Mouse (Mus musculus): ENCODE measurements around the gene Sult1b1. TPM values are rescaled to one million over a fixed set of nuclear protein-coding genes. Genes with fewer than 3 reads are reported as not detected.
A peak's percentile ranks its signal among the peaks of the same experiment; 100 is the strongest.
"Not testable (repeated sequence)": the region's sequence is repeated elsewhere in the genome, so short reads cannot be mapped to it uniquely, and the experiment has no call there.

Gene Sult1b1
- polyA plus RNA-seq, 1 experiment from 2014 or later, result 3.7 TPM

DNA sequence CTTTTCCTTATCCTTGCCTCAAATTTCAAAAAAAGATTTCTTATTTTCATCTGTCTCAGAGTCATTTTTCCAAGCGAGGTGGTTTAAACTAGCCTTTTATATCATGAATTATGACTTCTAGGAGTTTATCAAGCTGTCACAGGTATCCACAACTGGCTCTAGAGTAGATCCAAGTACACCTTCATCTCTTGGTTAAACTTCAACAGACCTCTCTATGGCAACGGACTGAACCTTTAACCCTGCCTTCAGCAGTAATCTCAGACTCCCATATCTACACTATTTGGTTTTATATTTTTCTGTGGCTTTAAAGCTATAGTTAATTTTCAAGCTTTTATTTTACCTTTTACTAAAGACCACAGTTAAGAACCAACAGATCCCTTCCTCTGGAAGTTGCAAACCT lies 5.7 kb downstream of the Sult1b1 start:
- 38% methylated on average over 2 of the region's 2 CpGs for WGBS (ENCODE audit: insufficient replicate concordance)
- TF ChIP-seq CTCF (IDR thresholded peaks at IDR 0.05; ENCODE audit: low read depth) (no peak), EP300 (IDR thresholded peaks at IDR 0.05; ENCODE audit: low read depth) (no peak)
- H3K27ac ChIP-seq (ENCODE audit: low read depth), result peak overlapping the region; percentile 57; the same call in 1 of the 2 replicates
- H3K9ac ChIP-seq (replicated peaks), result no peak overlapping the region
- no peaks in the 10 kb centered on the region for H3K27me3 ChIP-seq (ENCODE audit: insufficient read depth, low read length)
- H3K36me3 ChIP-seq (replicated peaks; ENCODE audit: insufficient read depth, low read length), result no peaks in the 10 kb centered on the region
- no peaks in the 10 kb centered on the region for H3K4me1 ChIP-seq (ENCODE audit: insufficient read depth)
- DNase-seq (no peak), ATAC-seq (peak; percentile 66)
- no peaks in the 10 kb centered on the region for H3K9me3 ChIP-seq (ENCODE audit: low read length)
- H3K4me3 ChIP-seq (ENCODE audit: low read depth, low read length), result no peak overlapping the region
- H3K4me2 ChIP-seq (ENCODE audit: low read depth, low read length), result no peak overlapping the region

DNA sequence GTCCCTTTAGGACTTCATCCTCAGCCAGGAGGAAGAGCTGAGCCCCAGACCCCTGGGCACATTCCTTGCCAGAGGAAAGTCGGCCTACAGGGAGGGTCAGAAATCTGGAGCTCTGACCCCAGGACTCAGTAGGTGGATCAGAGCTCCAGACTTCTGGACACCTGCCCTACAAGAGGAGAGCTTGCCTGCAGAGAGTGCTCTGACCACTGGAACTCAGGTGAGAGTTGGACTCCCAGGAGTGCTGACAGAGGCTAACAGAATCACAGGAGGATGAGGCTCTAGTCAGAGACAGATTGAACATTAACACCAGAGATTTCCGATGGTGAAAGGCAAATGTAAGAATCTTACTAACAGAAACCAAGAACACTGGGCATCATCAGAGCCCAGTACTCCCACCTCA lies 14.4 kb downstream of the Sult1b1 start:
- not testable (repeated sequence) for H3K27me3 ChIP-seq (ENCODE audit: insufficient read depth, low read length); H3K36me3 ChIP-seq (replicated peaks; ENCODE audit: insufficient read depth, low read length); H3K4me1 ChIP-seq (ENCODE audit: insufficient read depth); H3K4me2 ChIP-seq (ENCODE audit: low read depth, low read length); DNase-seq; H3K27ac ChIP-seq (ENCODE audit: low read depth); H3K9ac ChIP-seq (replicated peaks); H3K9me3 ChIP-seq (ENCODE audit: low read length); H3K4me3 ChIP-seq (ENCODE audit: low read depth, low read length); ATAC-seq
- WGBS (ENCODE audit: insufficient replicate concordance), result 80% methylated on average over 2 of the region's 2 CpGs

DNA sequence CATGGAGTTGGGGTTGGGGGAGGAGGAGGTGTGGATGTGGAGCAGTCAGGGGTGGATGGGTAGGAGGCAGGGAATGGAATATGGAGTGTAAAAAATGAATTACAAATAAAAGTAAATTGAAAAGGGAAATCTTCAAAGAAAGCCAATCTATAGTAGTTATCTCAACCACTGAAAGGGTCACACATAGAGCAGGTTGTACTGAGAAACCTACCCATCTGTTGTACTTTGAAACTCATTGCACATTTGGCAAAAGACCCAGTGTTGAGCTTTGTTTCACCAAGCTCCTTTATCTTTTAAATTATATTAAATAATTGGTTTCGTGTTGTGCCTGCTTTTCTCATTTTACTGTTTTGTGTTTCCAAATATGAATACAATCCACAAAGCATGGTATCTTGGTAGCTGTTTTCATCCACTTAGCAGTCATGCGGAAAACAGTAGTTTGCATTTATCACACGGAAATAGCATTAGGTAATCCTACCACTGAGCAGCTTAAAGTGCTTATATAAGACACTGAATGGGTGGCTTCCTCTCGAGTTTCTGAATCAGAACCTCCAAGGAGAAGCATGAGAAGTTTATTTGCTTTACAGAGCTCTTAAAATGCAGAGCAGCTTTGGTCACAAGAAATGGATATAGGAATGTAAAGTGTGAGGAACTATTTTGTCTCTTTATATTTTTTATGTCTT lies 32.1 kb downstream of the Sult1b1 start:
- DNase-seq (no peak), ATAC-seq (no peak)

DNA sequence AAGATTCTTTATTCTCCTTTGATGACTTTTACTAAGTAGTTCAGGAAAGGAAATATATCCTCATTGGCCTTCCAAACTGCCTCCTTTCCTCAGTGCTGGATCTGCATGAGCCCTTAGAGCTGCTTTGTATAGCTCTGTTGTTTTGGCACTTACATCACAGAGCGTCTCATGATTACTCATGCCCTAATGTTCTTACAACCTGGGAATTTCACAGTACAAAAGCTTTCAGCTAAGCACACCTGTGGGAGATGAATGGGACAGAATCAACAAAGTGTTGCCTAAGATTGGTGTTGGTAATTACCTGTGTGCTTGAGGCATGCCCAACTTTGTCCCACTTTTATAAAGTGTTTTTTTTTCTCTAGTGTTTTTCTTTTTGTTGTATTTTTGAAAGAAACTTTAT lies 35.3 kb downstream of the Sult1b1 start:
- DNase-seq (no peak), ATAC-seq (peak; percentile 35; the same call in 1 of the 2 replicates)
- Histone ChIP-seq H3K4me1 (ENCODE audit: insufficient read depth) (no peaks in the 10 kb centered on the region), H3K4me2 (ENCODE audit: low read depth, low read length) (no peak overlapping the region), H3K27ac (ENCODE audit: low read depth) (no peak overlapping the region), H3K27me3 (ENCODE audit: insufficient read depth, low read length) (no peaks in the 10 kb centered on the region), H3K4me3 (ENCODE audit: low read depth, low read length) (no peak overlapping the region), H3K36me3 (replicated peaks; ENCODE audit: insufficient read depth, low read length) (no peaks in the 10 kb centered on the region), H3K9ac (replicated peaks) (no peak overlapping the region), H3K9me3 (ENCODE audit: low read length) (no peaks in the 10 kb centered on the region)
- no peak; the same call in 1 of the 2 replicates for TF ChIP-seq EP300 (IDR thresholded peaks at IDR 0.05; ENCODE audit: low read depth)
- WGBS (ENCODE audit: insufficient replicate concordance), result 71% methylated on average over 1 of the region's 1 CpGs

More for the DNA sequence above, 32.1 kb downstream of the Sult1b1 start:
- H3K36me3 ChIP-seq (replicated peaks; ENCODE audit: insufficient read depth, low read length), result no peaks in the 10 kb centered on the region
- H3K4me3 ChIP-seq (ENCODE audit: low read depth, low read length), result no peak overlapping the region
- H3K4me1 ChIP-seq (ENCODE audit: insufficient read depth), result no peaks in the 10 kb centered on the region
- H3K27ac ChIP-seq (ENCODE audit: low read depth), result no peak overlapping the region
- TF ChIP-seq CTCF (IDR thresholded peaks at IDR 0.05; ENCODE audit: low read depth) (no peak), EP300 (IDR thresholded peaks at IDR 0.05; ENCODE audit: low read depth) (no peak)
- no peaks in the 10 kb centered on the region for H3K9me3 ChIP-seq (ENCODE audit: low read length)
- no peak overlapping the region for H3K9ac ChIP-seq (replicated peaks)
- WGBS (ENCODE audit: insufficient replicate concordance), result 67% methylated on average over 4 of the region's 4 CpGs
- no peak overlapping the region for H3K4me2 ChIP-seq (ENCODE audit: low read depth, low read length)
- no peaks in the 10 kb centered on the region for H3K27me3 ChIP-seq (ENCODE audit: insufficient read depth, low read length)

DNA sequence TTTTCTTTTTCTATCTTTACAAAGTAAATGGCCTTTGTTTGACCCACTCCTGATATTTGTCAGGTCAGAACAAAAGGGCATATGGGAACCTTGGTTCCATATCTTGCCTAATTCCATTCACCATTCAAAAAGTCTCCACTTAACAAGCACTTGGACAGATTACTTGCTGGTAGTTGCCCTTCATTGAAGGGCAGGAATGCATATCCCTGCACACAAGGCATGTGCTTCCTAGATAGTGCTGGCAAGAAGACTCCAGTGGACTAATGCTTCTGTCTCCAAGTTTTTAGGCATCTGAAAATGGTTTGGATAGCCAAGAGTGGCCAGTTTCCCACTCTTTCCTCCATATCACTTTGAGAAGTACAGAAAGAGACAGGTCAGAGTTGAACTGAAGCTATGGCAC lies 38.7 kb downstream of the Sult1b1 start:
- no peak overlapping the region for H3K27ac ChIP-seq (ENCODE audit: low read depth)
- DNase-seq (no peak), ATAC-seq (no peak)
- no peaks in the 10 kb centered on the region for H3K9me3 ChIP-seq (ENCODE audit: low read length)
- H3K4me1 ChIP-seq (ENCODE audit: insufficient read depth), result no peaks in the 10 kb centered on the region
- no peak overlapping the region for H3K9ac ChIP-seq (replicated peaks)
- no peak overlapping the region for H3K4me3 ChIP-seq (ENCODE audit: low read depth, low read length)
- TF ChIP-seq CTCF (IDR thresholded peaks at IDR 0.05; ENCODE audit: low read depth) (no peak), EP300 (IDR thresholded peaks at IDR 0.05; ENCODE audit: low read depth) (no peak)
- H3K4me2 ChIP-seq (ENCODE audit: low read depth, low read length), result no peak overlapping the region
- H3K36me3 ChIP-seq (replicated peaks; ENCODE audit: insufficient read depth, low read length), result no peaks in the 10 kb centered on the region
- H3K27me3 ChIP-seq (ENCODE audit: insufficient read depth, low read length), result no peaks in the 10 kb centered on the region

DNA sequence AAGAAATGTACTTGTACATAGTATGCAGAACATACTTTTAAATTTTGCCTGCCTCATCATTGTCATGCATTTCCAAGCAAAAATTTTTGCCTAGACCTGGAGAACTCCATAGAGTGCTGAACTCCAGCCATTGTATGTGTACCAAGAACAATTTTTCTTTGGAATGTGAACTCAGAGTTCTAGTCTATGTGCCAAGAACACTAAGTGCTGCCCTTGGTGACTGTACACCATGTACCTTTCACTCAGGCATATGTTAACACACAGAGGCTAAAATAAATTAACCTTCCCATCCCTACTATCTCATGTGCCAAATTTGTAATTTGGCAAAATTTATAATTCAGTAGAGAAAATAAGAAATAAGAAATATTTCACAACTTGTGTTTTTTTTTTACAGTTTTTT lies 39.1 kb downstream of the Sult1b1 start:
- peak; percentile 79 for ATAC-seq
- DNase-seq, result no peak
- H3K9me3 ChIP-seq (ENCODE audit: low read length), result no peaks in the 10 kb centered on the region
- no peaks in the 10 kb centered on the region for H3K4me1 ChIP-seq (ENCODE audit: insufficient read depth)
- no peak overlapping the region for H3K4me2 ChIP-seq (ENCODE audit: low read depth, low read length)
- H3K9ac ChIP-seq (replicated peaks), result no peak overlapping the region
- no peaks in the 10 kb centered on the region for H3K36me3 ChIP-seq (replicated peaks; ENCODE audit: insufficient read depth, low read length)
- H3K27ac ChIP-seq (ENCODE audit: low read depth), result no peak overlapping the region
- no peaks in the 10 kb centered on the region for H3K27me3 ChIP-seq (ENCODE audit: insufficient read depth, low read length)
- no peak overlapping the region for H3K4me3 ChIP-seq (ENCODE audit: low read depth, low read length)
- peak; percentile 81 for TF ChIP-seq EP300 (IDR thresholded peaks at IDR 0.05; ENCODE audit: low read depth)
- no peak for TF ChIP-seq CTCF (IDR thresholded peaks at IDR 0.05; ENCODE audit: low read depth)

DNA sequence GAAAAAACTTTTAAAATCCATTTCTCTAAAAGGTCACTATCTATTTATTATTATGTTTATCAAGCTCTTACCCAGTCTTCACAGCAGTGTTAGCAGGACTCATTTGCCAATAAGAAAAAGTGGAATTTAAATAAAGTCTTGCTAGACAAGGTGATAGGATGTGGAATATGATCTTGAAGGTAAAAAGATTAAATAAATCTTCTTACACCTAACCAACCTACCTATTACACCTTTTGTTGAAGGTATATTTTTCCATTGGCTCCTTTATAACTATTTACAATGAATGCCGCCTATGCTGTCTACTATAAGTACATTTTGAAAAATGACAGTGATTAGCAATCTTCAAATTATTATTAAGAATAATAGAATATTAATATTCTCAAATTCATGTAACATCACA lies 47.2 kb downstream of the Sult1b1 start, which contains the start of gene Ugt2a1:
Gene Ugt2a1 (minus strand): TSS at position 101 of the 400 bp plus-strand sequence.
- Histone ChIP-seq H3K36me3 (replicated peaks; ENCODE audit: insufficient read depth, low read length) (no peaks in the 10 kb centered on the region), H3K27me3 (ENCODE audit: insufficient read depth, low read length) (no peaks in the 10 kb centered on the region), H3K4me3 (ENCODE audit: low read depth, low read length) (no peak within 1 kb of the TSS), H3K27ac (ENCODE audit: low read depth) (no peak within 1 kb of the TSS), H3K9ac (replicated peaks) (no peak within 1 kb of the TSS), H3K9me3 (ENCODE audit: low read length) (no peaks in the 10 kb centered on the region), H3K4me1 (ENCODE audit: insufficient read depth) (no peaks in the 10 kb centered on the region), H3K4me2 (ENCODE audit: low read depth, low read length) (no peak within 1 kb of the TSS)
- TF ChIP-seq CTCF (IDR thresholded peaks at IDR 0.05; ENCODE audit: low read depth), result no peak
- TF ChIP-seq EP300 (IDR thresholded peaks at IDR 0.05; ENCODE audit: low read depth), result no peak
- WGBS (ENCODE audit: insufficient replicate concordance), result 75% methylated on average over 1 of the region's 1 CpGs
- DNase-seq (no peak), ATAC-seq (no peak)

DNA sequence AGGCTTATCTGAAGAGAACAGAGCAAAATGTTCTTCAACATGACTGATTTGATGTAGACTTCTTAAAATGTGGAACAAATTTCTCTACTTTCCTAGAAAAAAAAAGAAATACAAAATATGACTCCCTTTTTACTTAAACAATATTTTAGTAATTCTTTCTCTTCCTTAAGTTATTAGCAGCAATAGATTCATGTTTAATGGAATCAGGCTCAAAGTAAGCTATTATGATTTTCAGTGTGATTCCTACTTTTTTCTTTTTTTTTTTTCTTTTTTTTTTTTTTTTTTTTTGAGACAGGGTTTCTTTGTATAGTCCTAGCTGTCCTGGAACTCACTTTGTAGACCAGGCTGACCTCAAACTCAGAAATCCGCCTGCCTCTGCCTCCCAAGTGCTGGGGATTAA lies 51.3 kb downstream of the Sult1b1 start, which contains the start of gene Gm43638:
Gene Gm43638 (minus strand): TSS at position 101 of the 400 bp plus-strand sequence.
- H3K4me2 ChIP-seq (ENCODE audit: low read depth, low read length); H3K27me3 ChIP-seq (ENCODE audit: insufficient read depth, low read length); ATAC-seq; H3K4me1 ChIP-seq (ENCODE audit: insufficient read depth); H3K27ac ChIP-seq (ENCODE audit: low read depth); H3K4me3 ChIP-seq (ENCODE audit: low read depth, low read length); DNase-seq; H3K9ac ChIP-seq (replicated peaks); H3K9me3 ChIP-seq (ENCODE audit: low read length); H3K36me3 ChIP-seq (replicated peaks; ENCODE audit: insufficient read depth, low read length): not testable (repeated sequence)
- 70% methylated on average over 1 of the region's 1 CpGs for WGBS (ENCODE audit: insufficient replicate concordance)
